Mouse (Mus musculus) spleen, embryonic (tissue): ENCODE measurements at regions not wholly inside any gene's neighbourhood (a gene's known extent, or its start where the extent isn't known, plus 50 kb on each side); places are given as distances from the start of the nearest gene placed in this dataset.
"Not testable (repeated sequence)": the region's sequence is repeated elsewhere in the genome, so short reads cannot be mapped to it uniquely, and the experiment has no call there.

Experiments used
- CTCF ChIA-PET: fragments of 350-600 bp; sonication (Branson Sonifier 250); formaldehyde crosslinking; loops from one replicate; lab custom pipeline; 2022; lab: Charles Lee

DNA sequence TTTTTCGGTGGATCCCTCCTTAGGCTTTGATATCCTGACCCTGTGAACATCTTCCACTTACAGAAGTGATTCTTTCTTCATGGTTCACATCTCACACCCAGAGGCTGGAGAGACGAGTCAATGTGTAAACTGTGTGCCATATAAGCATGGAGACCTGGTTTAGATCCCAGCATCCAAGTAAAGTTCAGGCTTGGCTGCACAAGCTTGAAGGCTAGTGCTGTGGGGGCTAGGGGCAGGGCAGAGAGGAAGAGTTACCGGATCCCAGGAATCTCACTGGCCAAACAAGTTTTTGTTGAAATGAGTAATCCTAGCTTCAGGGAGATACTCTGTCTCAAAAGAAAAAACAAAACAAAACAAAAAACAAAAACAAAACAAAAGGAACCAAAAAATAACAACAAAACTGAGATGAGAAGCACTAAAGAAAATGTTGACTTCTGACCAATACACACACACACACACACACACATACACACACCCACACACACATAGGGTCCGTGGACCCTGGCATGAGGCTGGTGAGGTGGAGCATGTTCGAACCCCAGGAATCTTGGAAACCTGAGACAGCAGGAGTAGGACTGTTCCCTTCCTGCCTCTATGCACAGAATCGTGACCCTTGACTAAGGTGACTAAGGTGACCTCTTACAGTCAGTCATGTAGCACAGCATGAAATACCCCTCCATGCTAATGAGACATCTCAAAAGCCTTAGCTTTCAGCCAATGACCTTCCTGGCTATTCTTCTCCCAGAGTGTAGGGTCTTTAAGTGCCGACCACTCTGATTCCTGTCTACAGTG, 55.2 kb downstream of the Gm12728 start:
- CTCF ChIA-PET: no interaction called here

DNA sequence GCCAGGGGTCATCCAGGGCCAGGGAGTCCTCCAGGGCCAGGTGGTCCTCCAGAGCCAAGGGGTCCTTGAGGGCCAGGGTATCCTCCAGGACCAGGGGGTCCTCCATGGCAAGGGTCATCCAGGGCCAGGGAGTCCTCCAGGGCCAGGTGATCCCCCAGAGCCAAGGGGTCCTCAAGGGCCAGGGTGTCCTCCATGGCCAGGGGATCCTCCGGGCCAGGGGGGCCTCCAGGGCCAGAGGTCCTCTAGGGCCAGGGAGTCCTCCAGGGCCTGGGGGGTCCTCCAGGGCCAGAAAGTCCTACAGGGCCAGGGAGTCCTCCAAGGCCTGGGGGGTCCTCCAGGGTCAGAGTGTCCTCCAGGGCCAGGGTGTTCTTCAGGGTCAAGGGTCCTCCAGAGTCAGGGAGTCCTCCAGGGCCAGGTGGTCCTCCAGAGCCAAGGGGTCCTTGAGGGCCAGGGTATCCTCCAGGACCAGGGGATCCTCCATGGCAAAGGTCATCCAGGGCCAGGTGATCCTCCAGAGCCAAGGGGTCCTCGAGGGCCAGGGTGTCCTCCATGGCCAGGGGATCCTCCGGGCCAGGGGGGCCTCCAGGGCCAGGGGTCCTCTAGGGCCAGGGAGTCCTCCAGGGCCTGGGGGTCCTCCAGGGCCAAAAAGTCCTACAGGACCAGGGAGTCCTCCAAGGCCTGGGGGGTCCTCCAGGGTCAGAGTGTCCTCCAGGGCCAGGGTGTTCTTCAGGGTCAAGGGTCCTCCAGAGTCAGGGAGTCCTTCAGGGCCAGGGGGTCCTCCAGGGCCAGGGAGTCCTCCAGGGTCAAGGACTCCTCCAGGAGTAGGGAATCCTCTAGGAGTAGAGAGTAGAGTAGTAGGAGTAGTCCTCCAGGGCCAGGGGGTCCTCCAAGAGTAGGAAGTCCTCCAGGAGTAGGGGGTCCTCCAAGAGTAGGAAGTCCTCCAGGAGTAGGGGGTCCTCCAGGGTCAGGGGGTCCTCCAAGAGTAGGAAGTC, 56.6 kb downstream of the Gm12728 start:
- CTCF ChIA-PET: not testable (repeated sequence)

DNA sequence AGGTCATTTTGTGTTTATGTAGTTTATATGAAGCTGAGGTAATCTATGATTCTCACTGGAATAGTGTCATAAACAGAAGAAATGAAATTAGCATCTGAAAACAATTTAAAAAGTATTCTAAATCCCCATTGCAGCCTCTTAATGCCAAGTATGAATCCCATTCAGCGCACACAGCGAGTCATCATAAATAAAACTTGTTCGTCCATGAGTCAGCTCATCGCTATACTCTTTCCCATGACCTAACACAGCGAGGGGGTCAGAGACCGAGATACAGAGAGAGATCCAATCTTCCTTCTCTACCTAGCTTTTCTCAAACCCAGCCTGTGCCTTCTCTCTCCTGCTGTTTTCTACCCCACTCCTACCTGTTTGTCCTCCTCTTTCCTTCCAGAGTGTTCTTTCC, 63.4 kb downstream of the Gm12728 start:
- CTCF ChIA-PET: no interaction called here

DNA sequence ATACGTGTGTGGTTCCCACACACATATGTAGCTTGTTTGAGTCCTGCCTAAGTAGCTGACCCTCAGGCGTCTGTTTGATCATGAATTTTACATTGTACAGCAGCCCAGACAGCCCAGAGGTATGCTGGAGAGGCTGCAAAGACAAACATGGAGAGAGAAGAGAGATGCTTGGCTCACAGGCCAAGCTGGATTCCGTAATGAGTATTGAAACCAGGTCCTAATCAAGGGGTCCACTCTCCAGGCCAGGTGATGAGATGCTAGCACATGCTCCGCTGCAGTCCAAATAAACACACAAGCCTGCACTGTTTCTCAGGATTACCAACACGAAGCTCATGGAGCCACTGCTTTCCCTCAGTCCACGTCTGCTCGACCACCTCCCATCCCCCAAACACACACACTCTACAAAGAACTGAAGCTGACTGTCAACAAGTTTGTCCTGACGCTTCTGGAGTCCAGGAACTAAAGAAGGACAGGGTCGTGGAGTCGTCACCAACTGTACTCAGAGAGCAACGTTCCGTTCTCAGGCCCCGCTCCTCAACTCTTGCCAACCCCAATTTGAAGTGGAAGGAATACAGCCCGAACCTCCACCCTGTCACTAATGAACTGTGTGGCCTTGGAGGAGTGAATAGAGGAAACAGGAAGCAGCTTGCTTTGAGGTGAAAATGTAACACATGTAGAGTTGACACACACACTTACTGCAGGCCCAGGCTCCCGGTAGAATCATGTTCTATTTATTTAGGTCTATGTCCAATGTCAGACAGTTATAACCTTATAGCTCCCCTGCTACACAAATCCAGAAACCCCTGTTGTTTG, 69.6 kb downstream of the Gm12728 start:
- CTCF ChIA-PET: no interaction called here

DNA sequence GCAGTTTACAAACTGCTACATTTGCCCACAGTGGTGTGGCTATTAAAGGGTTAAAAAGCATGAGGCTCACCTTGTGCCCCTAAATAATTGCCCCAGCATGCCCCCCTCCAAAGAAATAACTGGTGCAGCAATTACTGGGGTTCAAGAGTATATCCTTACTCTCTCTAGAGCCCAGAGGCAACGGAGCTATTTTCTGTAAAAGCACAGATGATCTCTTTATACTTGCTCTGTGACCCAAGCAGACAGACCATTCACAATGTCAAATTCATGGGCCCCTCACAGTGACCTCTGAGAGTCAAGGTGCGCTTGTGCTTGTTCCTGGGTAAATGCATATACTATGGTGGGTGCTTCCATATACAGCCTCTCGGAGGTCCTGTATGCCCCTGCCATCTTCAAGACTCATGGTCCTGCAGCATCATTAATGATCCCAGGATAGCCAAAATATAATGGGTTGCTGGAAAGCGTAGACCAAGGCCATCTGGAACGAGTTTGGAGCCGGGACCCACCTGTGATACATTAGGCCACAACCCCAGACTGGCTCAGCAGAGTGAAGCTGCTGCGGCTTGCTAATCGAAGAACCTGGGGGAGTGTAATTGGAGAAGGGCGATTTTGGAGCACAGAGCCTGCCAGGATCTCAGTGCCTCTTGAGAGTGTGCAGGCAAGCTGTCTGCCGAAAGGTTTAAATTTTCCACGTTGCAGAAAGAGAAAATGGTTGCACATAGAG, 71.4 kb downstream of the Gm12728 start:
- CTCF ChIA-PET: interaction anchor here (0.7 kb wide), 1 partner anchor 1633 kb away, joined by 11 read pairs; no protein-coding TSS in a partner anchor

DNA sequence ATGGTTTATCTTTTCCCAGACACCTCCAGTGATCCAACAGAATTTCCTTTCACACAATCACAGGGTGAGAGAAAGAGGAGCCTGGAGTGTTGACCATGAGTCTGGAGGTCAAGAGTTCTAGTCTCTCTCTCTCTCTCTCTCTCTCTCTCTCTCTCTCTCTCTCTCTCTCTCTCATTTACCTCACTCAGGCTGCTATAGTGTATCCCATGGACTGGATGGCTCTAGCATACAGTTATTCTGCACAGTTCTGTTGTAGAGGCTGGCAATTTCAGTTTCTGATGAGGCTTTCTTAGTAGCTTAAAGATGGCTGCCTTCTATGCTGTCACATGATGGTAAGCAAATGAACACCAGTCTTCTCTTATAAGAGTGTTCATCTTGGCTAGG, 72.0 kb downstream of the Gm12728 start:
- CTCF ChIA-PET: interaction anchor here (0.7 kb wide), 1 partner anchor 1634 kb away, joined by 11 read pairs; no protein-coding TSS in a partner anchor

DNA sequence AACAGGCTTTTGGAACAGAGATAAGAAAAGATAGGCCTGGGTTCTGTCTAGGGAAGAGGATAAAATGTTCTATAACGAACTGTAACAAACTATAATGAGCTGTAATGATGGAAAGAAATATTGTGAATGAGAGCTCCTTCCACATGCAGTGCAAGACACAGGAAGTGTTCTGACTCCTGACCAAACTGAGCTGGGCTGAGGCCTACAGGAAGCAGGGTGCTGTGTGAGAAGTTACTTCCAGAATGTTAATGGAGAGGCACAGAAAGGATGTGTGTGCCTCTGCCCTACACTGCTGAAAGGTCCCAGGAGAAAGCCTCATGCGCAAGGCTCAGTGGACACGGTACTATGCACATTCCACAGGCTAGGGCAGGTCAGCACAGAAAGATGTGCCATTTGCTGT, 80.8 kb downstream of the Gm12728 start:
- CTCF ChIA-PET: no interaction called here

DNA sequence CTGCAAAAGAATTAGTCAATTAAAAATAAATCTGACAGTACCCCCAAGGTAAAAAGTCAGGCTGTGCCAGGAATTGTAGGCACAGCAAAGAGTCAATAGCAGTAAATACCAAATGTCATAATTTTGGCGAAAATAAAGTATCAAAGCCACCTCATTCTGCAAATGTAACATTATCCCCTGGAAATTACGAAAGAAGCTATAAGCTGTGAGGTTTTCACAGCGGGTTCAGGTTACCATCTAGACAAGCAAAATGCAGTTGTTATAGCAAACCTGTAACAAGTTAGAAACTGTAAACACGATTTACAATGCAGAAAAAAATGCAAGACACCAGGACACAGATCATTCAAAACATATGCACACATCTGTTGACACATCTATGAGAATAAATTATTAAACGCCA, 87.6 kb downstream of the Gm12728 start:
- CTCF ChIA-PET: no interaction called here

DNA sequence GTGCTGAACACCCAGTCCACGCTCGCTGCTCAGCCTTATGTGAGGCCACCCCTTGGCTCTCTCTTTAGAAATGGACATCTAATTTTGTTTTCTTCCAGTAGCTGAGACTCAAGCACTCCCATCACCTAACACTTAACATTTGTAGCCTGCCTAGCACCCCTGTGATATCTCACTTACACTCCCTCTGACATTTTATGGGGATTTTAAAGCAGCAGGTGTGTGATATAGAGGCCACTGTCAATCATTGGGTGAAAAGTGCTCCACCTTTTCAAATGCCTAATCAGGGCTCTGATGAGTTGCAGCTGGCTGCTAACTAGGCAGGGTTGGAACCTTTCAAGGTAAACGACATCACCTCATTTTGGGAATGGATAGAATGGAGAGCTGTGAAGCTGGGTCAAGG, 90.2 kb downstream of the Gm12728 start:
- CTCF ChIA-PET: no interaction called here

DNA sequence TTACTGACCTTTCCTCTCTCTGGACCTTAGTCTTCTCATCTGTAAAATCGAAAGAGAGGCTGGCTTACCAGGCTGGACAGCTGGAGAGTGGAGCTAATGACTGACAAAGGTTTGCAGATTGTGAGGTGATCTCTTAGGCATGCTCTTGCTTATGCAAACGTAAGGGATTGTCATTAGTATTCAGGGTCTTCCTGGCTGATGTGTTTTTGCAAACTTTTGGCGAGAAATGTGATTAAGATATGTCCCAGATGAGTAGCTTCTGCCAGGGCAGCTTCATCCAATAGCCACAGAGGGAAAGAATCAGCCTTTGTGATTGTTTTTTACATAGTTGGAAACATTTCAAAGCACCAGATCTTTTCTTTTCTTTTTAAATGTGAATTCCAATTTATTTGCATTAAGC, 95.1 kb downstream of the Gm12728 start:
- CTCF ChIA-PET: no interaction called here

DNA sequence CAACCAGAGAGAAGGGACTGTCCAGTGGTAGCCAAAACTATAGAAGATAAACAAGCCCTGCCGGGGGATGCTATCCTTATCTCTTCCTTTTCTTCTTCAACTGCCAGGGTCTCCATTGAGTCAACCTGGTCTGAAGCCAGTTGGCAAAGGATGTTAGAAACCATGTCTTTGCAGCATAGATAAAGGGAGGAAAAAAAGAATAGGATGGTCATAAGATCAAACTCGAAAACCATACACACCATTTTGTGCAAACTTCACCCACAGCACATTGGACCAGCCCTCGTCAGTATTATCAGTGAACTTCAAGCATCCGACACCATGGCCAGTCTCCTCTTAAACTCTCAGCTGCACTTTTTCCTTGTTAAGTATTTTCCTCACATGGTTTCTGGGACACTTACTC, 101.8 kb downstream of the Gm12728 start:
- CTCF ChIA-PET: no interaction called here

DNA sequence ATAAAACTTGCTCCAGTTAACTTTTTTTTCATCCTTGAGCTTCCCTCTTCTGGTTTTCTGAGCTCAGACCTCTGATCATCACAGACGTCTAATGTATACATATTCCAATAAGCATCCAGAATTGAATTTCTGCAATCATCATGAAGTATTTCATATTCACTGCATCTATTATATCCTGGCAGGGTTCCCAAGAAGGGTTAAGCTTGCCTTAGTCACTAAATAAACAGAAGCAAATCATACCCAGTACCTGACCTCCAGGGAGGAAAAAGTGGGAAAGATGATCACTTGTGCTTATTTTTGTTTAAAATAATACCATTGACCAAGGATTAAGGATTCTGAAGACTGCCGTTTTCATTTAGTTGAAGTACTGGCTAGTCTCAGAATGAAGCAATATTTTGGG, 102.4 kb downstream of the Gm12728 start:
- CTCF ChIA-PET: no interaction called here

DNA sequence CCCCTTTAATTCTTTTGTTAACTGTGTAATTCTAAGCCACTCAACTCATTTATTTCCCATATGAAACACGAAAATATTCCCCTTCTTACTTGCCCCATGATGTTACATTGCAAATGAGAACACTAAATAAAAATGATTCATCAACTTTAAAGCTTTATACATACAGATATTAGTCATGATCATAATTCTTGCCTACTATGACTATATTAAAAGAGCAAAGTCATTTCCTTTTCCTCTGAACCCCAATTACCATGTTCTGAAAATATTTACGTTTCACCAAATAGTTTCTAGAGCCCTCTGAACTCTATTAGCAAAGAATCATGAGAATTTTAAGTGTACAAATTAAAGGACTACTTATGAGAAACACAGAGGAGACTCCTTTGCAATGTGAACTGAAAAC, 105.4 kb downstream of the Gm12728 start:
- CTCF ChIA-PET: no interaction called here

DNA sequence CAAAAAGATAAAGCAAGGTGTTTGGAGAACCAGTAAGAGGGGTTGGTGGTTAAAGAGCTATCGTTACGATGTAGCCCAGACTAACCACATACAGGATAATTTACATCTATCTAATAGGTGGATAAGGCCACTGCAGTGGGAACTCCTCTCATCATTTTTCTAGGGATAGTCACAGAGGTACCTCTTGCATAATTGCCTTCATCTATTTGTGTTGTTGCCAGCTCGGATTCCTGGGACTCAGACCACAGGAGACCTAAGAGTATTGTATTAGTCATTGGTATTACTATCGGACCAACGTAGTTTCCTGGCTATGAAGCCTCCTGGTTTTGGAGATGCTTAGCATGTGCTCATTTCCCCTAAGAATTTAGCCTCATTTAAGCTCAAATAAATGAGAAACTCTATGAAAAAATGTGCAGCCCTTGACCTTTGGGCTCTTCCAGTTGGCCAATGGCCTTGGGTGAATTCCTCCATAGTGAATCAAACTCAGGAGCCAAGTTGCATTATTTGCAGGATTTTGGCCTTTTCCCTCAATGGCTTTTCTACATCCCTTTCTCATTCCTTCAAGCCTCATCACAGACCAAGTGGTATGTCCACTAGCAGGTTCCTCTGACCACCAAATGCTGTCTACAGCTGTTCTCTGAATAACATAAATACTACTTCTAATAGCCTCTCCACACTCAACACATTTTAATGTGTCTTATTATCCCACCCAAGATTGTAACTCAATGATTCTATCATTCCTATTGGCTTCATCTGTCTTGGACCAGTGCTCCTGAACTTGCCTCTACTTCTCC, 108.6 kb downstream of the Gm12728 start:
- CTCF ChIA-PET: no interaction called here

DNA sequence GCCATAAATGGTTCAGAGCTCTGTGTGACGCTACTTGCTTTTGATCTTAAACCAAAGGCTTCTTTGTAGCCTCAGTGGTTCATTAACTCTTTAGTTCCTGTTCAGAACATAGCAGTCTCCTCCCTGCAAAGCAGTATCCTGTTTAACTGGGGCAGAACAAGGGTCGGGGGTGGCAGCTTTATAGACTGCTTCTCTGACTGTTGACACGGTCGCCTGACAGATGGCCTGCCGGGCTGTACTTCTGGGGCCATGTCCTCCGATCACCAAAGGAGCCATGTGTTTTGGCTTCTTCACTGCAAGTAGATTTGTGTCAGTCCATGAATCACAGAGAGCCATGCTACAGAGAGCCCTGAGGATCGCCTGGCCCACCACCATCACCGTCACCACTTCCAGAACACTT, 115.2 kb downstream of the Gm12728 start:
- CTCF ChIA-PET: no interaction called here

DNA sequence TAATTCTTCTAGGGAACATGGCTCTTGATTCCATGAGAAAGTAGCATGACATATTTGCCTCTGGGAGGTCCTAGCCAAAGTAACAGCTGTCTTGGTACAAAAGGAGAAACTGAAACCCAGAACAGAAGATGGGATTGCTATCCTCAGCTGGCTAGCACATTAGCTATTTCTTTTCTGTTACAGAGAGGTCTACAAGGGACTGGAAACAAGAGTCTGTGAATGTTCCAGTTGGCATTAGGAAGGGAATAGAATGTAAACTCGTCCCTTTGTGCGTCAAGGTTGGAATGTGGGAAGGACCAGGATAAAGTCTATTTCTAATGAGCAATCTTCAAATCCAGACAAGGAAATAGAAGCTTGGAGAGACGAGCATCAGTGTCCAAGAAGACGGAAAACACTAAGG, 116.7 kb downstream of the Gm12728 start:
- CTCF ChIA-PET: no interaction called here

DNA sequence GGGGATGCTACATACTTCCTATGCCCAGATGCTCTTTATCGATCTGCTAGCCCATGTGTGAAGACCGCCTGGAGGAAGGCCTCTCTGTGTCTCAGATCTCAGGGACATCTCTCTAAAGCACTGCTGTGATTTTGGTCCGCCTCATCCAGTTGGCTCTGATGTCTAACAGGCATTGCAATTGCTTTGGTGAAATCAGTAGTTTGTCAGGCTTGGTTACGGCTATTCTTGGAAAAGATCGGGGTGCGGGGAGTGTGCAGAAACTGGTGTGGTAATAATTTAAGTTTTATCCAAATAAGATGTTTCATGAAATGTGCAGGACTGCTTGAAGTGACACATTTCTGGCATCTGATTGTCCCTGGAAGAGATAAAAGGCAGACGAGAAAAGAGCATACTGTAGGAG, 117.9 kb downstream of the Gm12728 start:
- CTCF ChIA-PET: no interaction called here

DNA sequence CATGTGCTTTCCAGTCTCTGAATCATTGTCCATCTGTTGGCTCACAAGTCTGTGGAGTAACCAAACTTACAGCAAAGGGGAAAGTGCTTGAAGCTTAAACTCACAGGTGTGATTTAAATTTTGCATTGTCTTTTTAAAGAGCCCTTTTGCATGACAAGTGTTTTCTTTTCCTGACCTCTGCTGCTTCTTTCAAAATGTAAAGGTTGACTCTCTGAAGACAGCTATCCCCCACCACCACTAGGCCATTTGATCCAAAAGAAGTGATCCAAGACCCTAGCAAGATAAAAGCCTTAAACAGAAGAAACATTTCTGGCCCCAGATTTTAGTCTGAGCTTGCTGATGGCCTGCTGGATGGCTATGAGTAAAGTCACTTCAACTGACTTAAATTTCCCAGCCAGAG, 118.6 kb downstream of the Gm12728 start:
- CTCF ChIA-PET: no interaction called here

DNA sequence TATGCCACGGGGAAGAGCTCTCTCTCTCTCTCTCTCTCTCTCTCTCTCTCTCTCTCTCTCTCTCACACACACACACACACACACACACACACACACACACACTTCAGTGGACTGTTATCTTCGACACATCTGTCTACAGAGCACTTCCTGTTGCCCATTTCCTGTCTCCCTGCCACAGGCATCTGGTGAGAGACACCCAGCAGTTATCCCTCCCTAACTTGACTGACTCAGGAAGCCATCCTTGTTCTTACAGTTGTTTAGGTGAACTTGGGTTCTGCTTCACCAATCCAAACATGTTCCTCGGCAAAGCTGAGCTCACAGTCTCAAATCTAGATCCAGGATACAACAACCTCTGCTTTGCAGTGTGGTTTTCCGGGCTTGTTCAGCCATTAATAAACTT, 119.6 kb downstream of the Gm12728 start:
- CTCF ChIA-PET: no interaction called here

DNA sequence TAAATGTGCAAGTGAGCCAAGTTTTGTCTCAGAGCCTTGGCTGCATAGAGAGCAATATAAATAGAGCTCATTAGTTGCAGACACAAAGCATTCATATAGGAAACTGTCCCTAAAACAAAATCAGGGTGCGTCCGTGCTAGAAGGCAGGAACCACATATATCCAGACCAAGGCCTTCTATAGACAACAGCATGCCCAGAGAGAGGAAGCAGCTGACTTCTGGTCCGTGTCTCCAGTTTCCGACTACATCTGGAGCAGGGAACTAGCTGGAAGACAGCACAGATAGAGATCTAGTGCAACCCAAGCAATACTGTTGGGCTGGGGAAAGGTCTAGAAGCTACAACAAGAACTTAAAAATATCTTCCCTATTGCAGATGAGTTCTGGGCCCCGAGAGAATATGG, 121.0 kb downstream of the Gm12728 start:
- CTCF ChIA-PET: no interaction called here
